Mouse (Mus musculus) heart, postnatal 0 days (tissue): ENCODE measurements at regions not wholly inside any gene's neighbourhood (a gene's known extent, or its start where the extent isn't known, plus 50 kb on each side); places are given as distances from the start of the nearest gene placed in this dataset.

Experiments used
- CTCF ChIP-seq: IDR thresholded peaks from 2 replicates; pipeline ENCODE4 v1.5.1; 2016; ENCODE audit warnings: antibody characterized with exemption, control low read depth, low read depth
- EP300 ChIP-seq: IDR thresholded peaks from 2 replicates; pipeline ENCODE4 v1.6.1; 2016; ENCODE audit warnings: antibody characterized with exemption, low read depth

GRCm38 (mm10) chr16:58352156-58352555, 56.1 kb upstream of the Dcbld2 start:
- TF ChIP-seq CTCF, result no peak
- TF ChIP-seq EP300, result no peak
